Mouse (Mus musculus): ENCODE results near the gene Zfand3.

Zfand3 gene

GRCm38 (mm10) chr17:30230428-30230827 is 225.9 kb downstream of the Zfand3 start:
- DNase-seq (ENCODE audit: low spot score): no peak

DNA sequence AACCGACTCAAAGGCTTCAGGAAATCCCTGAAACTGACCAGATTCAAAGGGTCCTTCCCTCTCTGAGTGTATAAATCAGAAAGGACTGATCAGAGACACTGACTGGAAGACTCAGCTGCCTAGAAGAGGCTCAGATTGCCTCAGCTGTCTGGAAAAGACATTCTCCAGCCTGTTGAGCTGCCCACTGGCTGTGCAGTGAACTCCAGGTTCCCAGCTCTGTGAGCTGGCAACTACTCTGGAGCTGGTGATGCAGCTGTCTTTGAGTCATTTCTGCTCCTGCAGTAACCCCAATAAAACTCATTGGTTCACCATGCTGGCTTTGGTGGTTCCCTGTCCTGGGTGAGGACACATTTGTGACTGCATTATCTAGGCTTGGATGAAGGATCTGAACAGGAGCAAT is 226.9 kb downstream of the Zfand3 start:
- DNase-seq (ENCODE audit: low spot score): no peak

DNA sequence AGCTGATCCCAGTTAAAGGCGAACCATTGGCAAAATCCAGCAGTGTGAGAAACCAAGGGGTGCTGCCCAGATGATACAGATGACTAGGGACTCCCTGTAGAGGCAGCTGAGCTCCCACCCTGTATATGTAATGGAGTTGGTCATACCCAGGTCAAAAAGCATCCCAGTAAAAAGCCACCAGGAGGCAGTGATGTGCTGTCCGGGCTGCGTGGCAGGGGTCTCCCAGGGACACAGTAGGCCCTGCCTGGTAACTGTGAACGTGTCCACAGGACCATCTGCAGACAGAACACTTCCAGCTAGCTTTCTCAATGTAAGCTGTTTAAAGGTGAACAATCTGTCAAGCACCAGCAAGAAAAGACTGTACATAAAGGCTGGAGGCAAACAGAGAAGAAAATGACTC is 228.2 kb downstream of the Zfand3 start:
- DNase-seq (ENCODE audit: low spot score): no peak

DNA sequence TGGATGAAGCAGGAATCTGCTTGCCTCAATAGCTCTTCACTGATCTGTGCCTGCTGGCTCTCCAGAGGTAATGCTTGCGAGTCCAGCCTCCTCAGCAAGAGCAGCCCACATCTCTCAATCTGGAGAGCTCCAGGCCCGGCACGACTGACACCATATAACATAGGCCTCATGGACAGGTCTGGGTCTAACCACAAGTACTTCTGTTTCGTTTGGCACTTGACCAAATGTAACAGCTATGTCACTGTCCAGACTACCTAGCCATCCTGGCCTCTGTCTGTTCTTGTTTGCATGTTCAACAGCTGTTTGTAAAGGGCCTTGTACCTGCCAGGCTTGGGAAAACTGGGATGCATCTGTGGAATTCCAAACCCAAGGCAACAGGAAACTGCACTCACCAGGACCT is 230.8 kb downstream of the Zfand3 start:
- DNase-seq (ENCODE audit: low spot score): no peak

GRCm38 (mm10) chr17:30236611-30237010 is 232.1 kb downstream of the Zfand3 start:
- DNase-seq (ENCODE audit: low spot score): no peak

- no peak for DNase-seq (ENCODE audit: low spot score)
Observed at GRCm38 (mm10) chr17:30237600-30237999, 233.1 kb downstream of the Zfand3 start.

GRCm38 (mm10) chr17:30239458-30239857 is 234.9 kb downstream of the Zfand3 start:
- DNase-seq (ENCODE audit: low spot score): no peak

GRCm38 (mm10) chr17:30240659-30241058 is 236.1 kb downstream of the Zfand3 start:
- DNase-seq (ENCODE audit: low spot score): no peak

GRCm38 (mm10) chr17:30241061-30241460 is 236.5 kb downstream of the Zfand3 start:
- DNase-seq (ENCODE audit: low spot score): no peak

- no peak for DNase-seq (ENCODE audit: low spot score)
Observed at GRCm38 (mm10) chr17:30241720-30242322, 237.3 kb downstream of the Zfand3 start.

DNA sequence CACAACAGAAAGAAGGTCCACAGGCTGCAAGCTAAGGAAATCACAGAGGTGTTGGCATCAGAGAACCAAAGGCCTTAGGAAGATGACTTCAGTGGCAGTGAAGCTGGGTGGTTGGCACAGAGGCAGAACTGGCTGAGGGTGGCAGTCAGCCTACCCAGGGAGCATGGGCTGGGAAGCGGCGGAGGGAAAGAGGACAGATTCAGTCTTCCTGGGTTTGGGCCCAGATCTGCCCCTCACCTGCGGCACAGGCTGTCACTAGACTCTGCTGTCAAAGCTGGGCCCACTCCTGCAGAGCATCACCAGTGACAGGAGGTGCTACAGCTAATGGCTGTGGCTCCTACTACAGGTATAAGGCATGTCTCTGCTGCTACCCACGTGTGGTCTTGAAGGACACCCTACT is 238.1 kb downstream of the Zfand3 start:
- no peak for DNase-seq (ENCODE audit: low spot score)

- peak; percentile 74 for DNase-seq (ENCODE audit: low spot score)
Observed at GRCm38 (mm10) chr17:30243540-30243939, 239.0 kb downstream of the Zfand3 start.

DNA sequence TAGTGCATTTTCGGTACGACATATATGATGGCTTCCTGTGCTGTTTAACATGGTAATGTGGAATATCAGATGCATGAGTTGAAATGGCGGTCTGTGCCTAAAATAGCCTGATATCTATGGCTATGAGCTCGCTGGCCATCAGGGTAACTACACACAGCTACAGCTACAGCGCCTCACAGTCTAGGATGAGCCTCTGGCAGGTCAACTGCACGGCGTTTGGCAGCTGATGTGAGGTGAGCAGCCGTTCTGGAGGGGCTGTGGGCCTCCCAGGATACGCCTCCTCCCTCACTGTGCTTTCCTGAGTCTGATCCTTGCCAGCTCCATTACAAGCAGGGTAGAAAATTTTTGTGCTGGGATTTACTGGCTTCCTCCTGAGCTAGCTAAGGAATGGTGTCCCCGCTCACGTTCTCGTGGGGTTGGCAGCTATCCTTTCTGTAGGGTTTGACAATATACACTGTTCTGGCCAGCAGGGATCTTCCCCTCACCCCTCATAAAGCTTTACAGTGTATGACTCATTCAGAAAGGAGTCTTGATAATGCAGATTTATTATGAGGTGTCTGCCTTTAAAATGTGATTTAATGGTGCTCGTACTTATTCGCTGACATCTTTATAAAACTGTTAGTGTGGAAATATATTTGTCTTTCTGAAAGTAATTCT is 240.2 kb downstream of the Zfand3 start:
- no peak for DNase-seq (ENCODE audit: low spot score)

GRCm38 (mm10) chr17:30245308-30245706 is 240.8 kb downstream of the Zfand3 start:
- DNase-seq (ENCODE audit: low spot score): peak; percentile 57

- no peak for DNase-seq (ENCODE audit: low spot score)
Observed at GRCm38 (mm10) chr17:30253028-30253427, 248.5 kb downstream of the Zfand3 start.

DNA sequence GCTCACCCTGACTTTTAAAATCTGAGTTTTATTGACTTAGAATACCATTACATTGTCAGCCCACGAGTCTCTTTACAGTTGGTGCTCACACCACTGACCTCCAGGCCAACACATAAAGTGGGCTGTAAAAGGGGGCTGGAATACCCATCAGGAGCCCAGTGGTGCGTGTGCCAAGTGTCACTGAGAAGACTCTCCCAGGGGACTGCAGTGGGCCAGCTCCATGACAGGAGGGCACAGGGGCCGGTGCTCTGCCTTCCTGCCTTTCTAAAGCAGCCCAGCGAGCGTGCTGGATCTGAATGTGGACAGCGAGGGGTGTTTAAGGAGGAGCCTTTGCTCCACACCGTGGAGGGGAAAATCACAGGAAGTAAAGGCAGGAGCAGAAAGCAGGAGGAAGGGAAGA is 249.4 kb downstream of the Zfand3 start:
- DNase-seq (ENCODE audit: low spot score): no peak

DNA sequence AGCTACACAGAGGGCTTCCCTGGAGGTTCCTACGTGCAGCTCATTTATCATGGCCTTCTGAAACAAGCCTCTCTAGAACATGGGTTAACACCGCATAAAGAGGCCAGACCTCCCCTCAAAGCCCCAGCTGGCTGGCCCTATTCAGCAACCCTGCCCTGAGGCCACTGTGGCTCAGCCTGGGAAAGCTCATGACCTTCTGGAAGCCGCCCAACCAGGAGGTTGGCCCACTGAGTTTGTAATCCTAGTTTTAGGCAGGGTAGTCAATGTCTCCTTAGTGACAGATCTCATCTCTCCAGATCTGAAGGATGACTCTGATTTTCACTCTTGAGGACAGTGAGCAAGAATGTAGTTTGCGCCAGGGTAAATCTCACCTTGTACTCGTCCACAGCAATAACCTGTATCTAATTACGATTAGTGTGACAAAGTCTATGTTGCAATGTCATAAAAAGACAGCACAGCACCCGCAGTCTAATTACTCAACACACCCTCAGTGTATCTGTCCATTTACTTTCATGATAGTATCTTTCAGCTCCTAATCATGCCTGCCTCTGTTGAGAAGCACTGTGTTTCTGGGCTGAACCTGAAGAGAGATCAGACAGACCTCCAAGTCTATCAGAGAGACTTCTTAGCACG is 251.5 kb downstream of the Zfand3 start:
- DNase-seq (ENCODE audit: low spot score): no peak

GRCm38 (mm10) chr17:30258480-30258879 is 253.9 kb downstream of the Zfand3 start:
- no peak for DNase-seq (ENCODE audit: low spot score)

GRCm38 (mm10) chr17:30259938-30260337 is 255.4 kb downstream of the Zfand3 start:
- no peak for DNase-seq (ENCODE audit: low spot score)

All from ovary, adult 18-20 months (tissue).